Mouse (Mus musculus) CD8-positive naive resting alpha-beta T cell, adult 2 months (primary cell): Measurements from ENCODE around the gene Olfr1317.

ENCODE experiments used
- DNase-seq, 2 experiments: peaks; one replicate each; pipeline ENCODE4 v3.0.0; 2022; ENCODE audit warnings: low read depth in 2 of 2, low spot score in 2 of 2

Olfr1317 gene

DNA sequence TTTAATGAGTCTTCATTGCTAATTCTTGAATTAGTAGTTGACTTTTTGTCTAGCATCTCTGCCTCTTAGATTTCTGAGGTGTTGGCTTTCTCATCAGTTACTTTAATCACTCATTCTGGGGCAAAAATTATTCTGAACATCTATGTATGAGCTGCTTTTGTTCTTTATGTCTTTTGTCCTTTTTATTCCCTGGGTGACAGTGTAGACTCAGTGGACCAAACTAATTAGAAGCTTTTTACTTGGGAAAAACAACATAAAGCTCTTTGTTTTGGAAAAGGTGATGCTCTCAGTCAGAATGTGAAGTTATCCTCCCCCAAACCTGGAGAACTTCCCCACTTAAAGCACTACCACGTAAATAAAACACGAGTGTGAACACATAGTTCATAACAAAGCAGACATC lies at the start of gene Olfr1317:
Olfr1317 (plus strand) TSS at position 301 of the 400 bp plus-strand sequence.
- DNase-seq = no peak

GRCm38 (mm10) chr2:112096681-112097080 lies 43.4 kb upstream of the Olfr1317 start, which contains the start of gene Olfr1314:
Olfr1314 (minus strand) TSS chr2:112096781.
- DNase-seq = no peak

- no peak for DNase-seq
Observed at GRCm38 (mm10) chr2:112115340-112115739, 24.8 kb upstream of the Olfr1317 start, which contains the start of gene Olfr1315-ps1. Olfr1315-ps1 (minus strand) TSS chr2:112115440.

DNA sequence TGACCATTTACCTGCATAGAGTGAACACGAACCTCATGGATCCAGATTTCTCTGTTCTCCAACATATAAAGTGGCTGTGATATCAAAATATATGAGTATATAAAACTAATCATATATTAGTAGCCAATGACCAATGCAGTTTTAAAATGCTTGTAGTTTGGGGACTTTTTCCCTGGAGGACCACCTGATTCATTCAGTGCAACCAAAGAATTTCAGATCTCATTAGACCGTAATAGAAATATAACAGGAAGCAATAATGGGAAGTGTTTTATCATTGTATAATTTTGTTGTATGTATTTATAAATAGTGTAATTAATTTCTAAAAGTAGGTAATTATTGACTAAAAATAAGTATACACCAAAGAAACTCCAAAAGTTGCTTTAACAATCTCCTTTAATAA lies 5.3 kb upstream of the Olfr1317 start, which contains the start of gene Olfr1316:
Olfr1316 (minus strand) TSS at position 101 of the 400 bp plus-strand sequence.
- DNase-seq = no peak

DNA sequence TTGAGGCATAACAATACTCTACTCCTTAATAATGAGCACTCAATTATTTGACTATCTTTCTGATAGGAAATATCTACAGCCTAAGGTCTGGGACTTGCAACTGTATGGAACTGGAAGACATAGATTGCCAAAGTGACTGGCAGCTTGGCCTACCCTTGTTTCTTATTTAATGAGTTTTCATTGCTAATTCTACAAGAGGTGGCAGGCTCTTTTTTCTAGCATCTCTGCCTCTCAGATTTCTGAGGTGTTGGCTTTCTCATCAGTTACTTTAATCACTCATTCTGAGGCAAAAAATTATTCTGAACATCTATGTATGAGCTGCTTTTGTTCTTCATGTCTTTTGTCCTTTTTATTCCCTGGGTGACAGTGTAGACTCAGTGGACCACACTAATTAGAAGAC lies 13.8 kb downstream of the Olfr1317 start, which contains the start of gene Olfr1318:
Olfr1318 (plus strand) TSS at position 301 of the 400 bp plus-strand sequence.
- DNase-seq = no peak
